Mouse (Mus musculus) embryonic fibroblast, embryonic 13.5 days (primary cell): ENCODE results near the gene Prmt3. TPM values are rescaled to one million over a fixed set of nuclear protein-coding genes. Genes with fewer than 3 reads are reported as not detected.

Source experiments
- H3K27ac ChIP-seq: 2 replicates; pipeline ENCODE4 v1.5.1; 2012; ENCODE audit warnings: low read length, control low read depth, inconsistent platforms; ENCODE audit not compliant: insufficient read depth
- H3K4me1 ChIP-seq: 2 replicates; pipeline ENCODE4 v1.6.1; 2011; ENCODE audit warnings: low read length; ENCODE audit not compliant: control insufficient read depth, insufficient read depth
- H3K4me3 ChIP-seq: 2 replicates; pipeline ENCODE4 v1.5.1; 2011; ENCODE audit warnings: mild to moderate bottlenecking, control low read depth, low read length; ENCODE audit not compliant: insufficient read depth
- CTCF ChIP-seq: IDR thresholded peaks from 2 replicates; pipeline ENCODE4 v1.5.1; 2011; ENCODE audit warnings: mild to moderate bottlenecking, control low read depth, low read length, moderate library complexity, borderline replicate concordance; ENCODE audit not compliant: insufficient read depth
- POLR2A ChIP-seq: IDR thresholded peaks from 2 replicates; pipeline ENCODE4 v1.6.1; 2011; ENCODE audit warnings: low read depth, mild to moderate bottlenecking, control low read depth, low read length, moderate library complexity
- polyA plus RNA-seq: library from polyadenylated mRNA; stranded (reverse); fragments of >200 nt; gene quantifications from 2 replicates; pipeline ENCODE4 v1.2.4, GENCODE M21; 2011; ENCODE audit warnings: low read depth; ENCODE audit not compliant: missing spikeins, insufficient read length

Gene Prmt3
- polyA plus RNA-seq, 1 experiment, result 39.2 TPM

DNA sequence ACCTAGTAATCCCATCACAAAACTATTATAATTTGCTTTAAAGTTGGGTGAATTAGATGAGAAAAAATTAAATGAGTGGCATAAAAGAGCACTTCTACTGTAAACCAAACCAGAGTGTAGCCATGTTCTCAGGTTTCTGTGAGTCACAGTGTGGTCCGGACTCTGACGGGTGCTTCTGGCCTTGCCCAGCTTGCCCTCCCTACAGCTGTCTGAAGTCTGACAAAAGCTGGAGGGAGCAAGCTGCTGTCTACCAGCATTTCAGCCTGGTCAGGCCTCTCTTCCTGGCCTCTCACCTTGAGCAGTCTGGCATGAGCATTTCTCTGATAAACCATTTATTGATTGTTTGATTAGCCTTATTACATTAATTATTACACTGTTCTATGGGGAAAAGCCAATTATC is 69.8 kb downstream of the Prmt3 start:
- H3K4me1 ChIP-seq, result no peaks in the 10 kb centered on the region
- H3K4me3 ChIP-seq, result no peak overlapping the region
- no peak for TF ChIP-seq POLR2A
- no peak for TF ChIP-seq CTCF

DNA sequence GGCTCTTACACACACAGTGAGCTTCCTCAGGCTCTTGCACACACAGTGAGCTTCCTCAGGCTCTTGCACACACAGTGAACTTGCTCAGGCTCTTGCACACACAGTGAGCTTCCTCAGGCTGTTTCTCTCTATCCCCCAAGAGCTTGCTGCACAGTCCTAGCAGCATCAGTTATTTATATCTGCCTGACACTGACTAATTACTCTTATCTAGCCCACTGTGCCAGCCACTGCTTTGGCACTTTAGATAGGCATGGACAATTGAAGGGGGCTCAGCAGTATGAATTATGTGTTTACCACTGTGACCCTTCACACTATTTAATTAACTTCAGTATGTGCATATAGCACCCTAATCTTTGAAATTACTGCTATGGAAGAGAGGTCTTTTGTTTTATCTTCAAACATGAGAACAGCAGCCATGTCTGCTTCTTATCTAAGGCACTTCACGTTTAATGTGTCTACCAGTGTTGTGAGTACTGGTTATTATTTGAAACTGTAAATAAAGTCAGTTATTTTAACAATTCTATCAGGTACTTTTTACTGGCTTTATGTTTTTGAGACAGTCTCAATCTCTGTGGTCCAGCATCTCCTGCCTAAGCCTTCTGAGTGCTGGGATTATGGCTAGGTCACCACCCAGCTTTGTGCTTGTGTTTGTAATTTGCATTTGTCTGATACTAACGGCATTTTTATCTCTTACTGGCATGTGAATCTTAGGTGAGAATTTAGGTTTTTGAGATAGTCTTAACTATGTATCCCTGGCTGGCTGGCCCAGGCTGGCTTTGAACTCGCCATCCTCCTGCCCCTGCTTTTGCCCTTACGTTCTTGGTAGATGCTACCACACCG is 75.4 kb downstream of the Prmt3 start:
- H3K4me3 ChIP-seq, result no peak overlapping the region
- no peaks in the 10 kb centered on the region for H3K4me1 ChIP-seq
- TF ChIP-seq CTCF (no peak), POLR2A (no peak)
- H3K27ac ChIP-seq, result no peak overlapping the region

More for the DNA sequence above, 69.8 kb downstream of the Prmt3 start:
- H3K27ac ChIP-seq, result no peak overlapping the region

DNA sequence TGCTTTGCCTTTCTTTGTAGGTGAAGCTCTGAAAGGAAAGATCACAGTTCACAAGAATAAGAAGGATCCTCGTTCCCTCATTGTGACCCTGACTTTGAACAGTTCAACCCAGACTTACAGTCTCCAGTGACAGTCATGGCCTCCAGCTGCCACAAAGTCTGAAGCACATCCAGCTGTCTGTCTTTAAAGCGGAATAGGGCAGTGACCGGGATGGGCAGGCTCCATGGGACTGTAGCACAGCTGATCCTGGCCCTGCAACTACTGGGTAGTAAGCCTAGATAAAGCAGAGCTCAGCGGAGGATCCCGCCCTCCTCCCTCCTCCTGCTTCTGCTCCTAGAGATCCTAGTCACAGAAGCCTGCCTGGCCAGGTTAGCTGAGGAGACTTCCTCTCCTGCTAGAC is 79.2 kb downstream of the Prmt3 start:
- peaks cover 6% of the 10 kb centered on the region; the same call in 1 of the 2 replicates for H3K4me1 ChIP-seq
- no peak overlapping the region for H3K27ac ChIP-seq
- H3K4me3 ChIP-seq, result no peak overlapping the region
- no peak for TF ChIP-seq CTCF
- no peak for TF ChIP-seq POLR2A

DNA sequence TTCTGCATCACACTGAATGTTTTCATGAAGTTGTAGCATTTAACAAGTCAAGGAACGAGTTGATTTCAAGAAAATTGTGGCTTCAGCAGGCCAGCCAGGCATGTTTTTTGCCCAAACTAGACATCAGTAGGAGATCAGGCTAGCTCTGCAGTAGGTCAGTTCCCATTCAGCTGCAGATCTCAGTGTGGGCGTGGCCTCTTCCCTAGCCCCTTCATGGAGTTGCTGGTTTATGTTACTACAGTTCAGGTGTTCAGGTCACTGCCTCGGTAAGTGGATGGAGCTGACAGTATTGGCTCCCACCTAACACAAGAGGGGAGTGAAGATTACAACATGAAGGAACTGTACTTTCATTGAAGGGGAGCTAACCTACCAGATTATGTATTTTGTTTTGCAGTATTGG is 80.1 kb downstream of the Prmt3 start:
- H3K4me3 ChIP-seq, result no peak overlapping the region
- TF ChIP-seq CTCF, result no peak
- no peak for TF ChIP-seq POLR2A
- H3K27ac ChIP-seq, result no peak overlapping the region
- H3K4me1 ChIP-seq, result peaks cover 6% of the 10 kb centered on the region; the same call in 1 of the 2 replicates

DNA sequence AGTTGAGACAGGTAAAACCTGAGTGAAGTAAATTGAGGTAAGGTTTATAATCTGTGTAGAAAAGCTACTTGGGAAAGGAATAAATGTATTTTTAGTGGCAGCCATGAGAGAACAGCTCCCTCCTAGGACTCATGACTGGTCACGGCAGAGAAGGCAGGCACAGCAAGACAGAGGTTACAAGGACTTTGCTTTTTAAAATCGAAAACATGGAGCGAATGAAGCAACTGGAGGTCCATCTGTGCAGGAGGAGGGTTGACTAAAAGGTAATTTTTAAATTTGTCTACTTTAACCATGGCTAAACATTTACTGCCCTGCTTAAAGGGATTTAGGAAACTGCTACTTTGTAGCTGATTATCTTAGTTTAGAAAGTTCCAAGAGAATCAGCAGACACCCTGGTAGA is 81.7 kb downstream of the Prmt3 start:
- no peak overlapping the region for H3K4me3 ChIP-seq
- peaks cover 8% of the 10 kb centered on the region; the same call in 1 of the 2 replicates for H3K4me1 ChIP-seq
- H3K27ac ChIP-seq, result no peak overlapping the region
- TF ChIP-seq CTCF (no peak), POLR2A (no peak)

DNA sequence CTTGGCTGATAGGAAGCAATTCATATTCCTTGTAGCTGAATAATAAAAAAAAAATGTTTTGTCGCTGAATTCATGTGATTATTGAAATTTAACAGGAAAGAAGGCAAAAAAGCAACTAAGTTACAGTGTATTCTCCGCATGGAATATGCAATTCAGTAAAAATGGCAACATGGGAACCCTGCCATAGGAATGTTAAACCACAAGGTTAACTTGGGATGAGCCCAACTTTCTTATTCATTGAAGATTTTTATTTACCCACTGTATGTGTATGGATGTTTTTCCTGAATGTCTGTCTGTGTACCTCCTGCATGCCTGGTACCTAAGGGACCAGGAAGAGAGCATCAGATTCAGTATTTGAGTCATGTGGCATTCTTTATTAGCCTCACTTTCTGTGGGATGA is 83.0 kb downstream of the Prmt3 start:
- TF ChIP-seq CTCF, result no peak
- no peak for TF ChIP-seq POLR2A
- Histone ChIP-seq H3K4me1 (peaks cover 8% of the 10 kb centered on the region; the same call in 1 of the 2 replicates), H3K27ac (no peak overlapping the region), H3K4me3 (no peak overlapping the region)

DNA sequence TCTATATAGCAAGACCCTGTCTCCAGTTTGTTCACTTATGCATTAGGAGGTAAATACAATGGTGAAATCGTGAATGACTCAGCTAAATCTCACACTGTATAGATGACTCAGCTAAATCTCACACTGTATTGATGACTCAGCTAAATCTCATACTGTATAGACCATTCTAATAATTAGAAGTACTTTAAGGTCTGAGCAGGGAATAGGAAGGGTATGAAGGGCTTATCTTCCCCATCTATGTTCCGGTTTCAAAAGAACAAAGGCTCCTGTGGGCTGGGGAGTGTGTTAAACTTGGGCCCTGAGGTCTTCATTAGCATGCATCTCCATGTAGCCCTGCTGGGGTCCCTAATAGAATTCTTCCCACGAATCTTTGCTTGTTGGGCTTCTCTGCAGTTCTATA is 85.6 kb downstream of the Prmt3 start:
- H3K27ac ChIP-seq, result no peak overlapping the region
- no peak overlapping the region for H3K4me3 ChIP-seq
- H3K4me1 ChIP-seq, result peaks cover 11% of the 10 kb centered on the region
- TF ChIP-seq POLR2A, result no peak
- no peak for TF ChIP-seq CTCF

DNA sequence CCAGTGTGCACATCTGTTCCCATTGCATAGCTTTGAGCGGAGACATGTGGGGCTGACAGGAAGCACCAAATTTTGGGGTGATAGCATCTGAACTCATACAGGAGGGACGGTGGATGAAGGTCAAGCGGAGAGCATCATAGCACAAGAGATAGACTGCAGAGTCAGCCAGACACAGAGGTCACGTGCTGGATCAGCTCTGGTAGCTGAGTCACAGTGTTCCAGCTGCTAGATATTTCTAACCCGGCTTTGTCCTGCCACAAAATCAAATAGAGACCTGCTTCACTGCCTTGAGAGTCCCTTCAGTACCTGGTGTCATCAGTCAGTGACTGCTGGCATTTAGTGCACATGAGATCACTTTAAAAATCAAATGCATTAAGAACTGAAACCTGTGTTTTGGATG is 91.5 kb downstream of the Prmt3 start:
- no peak overlapping the region for H3K4me3 ChIP-seq
- TF ChIP-seq POLR2A, result no peak
- TF ChIP-seq CTCF, result no peak
- no peak overlapping the region for H3K27ac ChIP-seq
- H3K4me1 ChIP-seq, result peaks cover 12% of the 10 kb centered on the region

DNA sequence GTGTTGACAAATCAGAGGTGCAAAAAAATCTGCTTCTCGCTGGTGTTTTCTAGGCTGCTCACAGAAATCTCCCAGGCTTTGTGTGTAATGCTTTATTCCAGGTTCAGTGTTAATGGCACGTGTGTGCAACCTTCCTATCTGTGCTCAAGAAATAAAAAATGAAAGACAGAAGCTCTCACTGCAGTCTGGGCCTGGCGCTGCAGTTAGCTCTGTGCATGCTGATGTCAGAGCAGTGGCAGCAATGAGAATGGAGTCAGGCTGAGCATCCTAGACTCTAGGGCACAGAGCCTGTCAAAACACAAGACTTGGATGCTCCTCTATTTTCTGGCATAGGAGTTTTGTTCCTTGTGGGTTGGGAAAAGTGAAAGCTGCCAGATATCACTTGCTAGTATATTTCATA is 92.1 kb downstream of the Prmt3 start:
- peaks cover 12% of the 10 kb centered on the region for H3K4me1 ChIP-seq
- H3K27ac ChIP-seq, result no peak overlapping the region
- TF ChIP-seq CTCF (no peak), POLR2A (no peak)
- no peak overlapping the region for H3K4me3 ChIP-seq

DNA sequence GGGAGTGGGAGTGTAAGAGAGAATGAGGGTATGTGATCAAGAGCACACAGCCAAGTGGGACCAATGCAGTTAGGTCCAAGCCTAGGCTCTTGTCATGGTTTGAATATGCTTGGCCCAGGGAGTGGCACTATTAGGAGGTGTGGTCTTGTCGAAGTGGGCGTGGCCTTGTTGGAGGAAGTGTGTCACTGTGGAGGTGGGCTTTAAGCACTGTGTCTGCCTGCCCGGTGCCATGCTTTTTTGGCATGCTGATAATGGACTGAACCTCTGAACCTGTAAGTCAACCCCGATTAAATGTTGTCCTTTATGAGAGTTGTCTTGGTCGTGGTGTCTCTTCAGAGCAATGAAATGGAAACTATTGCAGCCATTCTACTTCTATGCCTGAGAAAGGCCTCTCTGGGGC is 99.2 kb downstream of the Prmt3 start:
- Histone ChIP-seq H3K27ac (no peak overlapping the region), H3K4me1 (peaks cover 3% of the 10 kb centered on the region; the same call in 1 of the 2 replicates), H3K4me3 (no peak overlapping the region)
- TF ChIP-seq CTCF (no peak), POLR2A (no peak)
